Mouse (Mus musculus) heart, adult 8-10 months (tissue): ENCODE data around the gene Rps3a1. TPM values are rescaled to one million over a fixed set of nuclear protein-coding genes. Genes with fewer than 3 reads are reported as not detected.

ENCODE experiments used
- DNase-seq: peaks from one replicate; pipeline ENCODE4 v3.0.0; 2022; ENCODE audit warnings: low spot score
- total RNA-seq, 4 experiments: library from RNA; stranded (reverse); gene quantifications; 2 replicates each; pipeline ENCODE4 v1.2.4; 2022

Rps3a1 gene
- total RNA-seq, result 100 to 1,000 TPM; 449 to 536 (median 497) TPM

GRCm38 (mm10) chr3:86142263-86142933 lies at the start of gene Rps3a1:
Gene Rps3a1, minus strand, starts transcription at chr3:86142702.
- peak; percentile 98 for DNase-seq

- DNase-seq, result no peak
These were observed 45.4 kb upstream of the Rps3a1 start for GRCm38 (mm10) chr3:86187736-86188389.

- DNase-seq, result no peak
These were observed 42.0 kb upstream of the Rps3a1 start for GRCm38 (mm10) chr3:86184546-86184945.

GRCm38 (mm10) chr3:86181107-86181506 lies 38.6 kb upstream of the Rps3a1 start:
- no peak for DNase-seq

GRCm38 (mm10) chr3:86179714-86180113 lies 37.2 kb upstream of the Rps3a1 start:
- no peak for DNase-seq

- no peak for DNase-seq
These were observed 26.4 kb upstream of the Rps3a1 start for GRCm38 (mm10) chr3:86168841-86169425.

GRCm38 (mm10) chr3:86149521-86149920 lies 7.0 kb upstream of the Rps3a1 start:
- no peak for DNase-seq

GRCm38 (mm10) chr3:86149063-86149462 lies 6.6 kb upstream of the Rps3a1 start:
- DNase-seq, result no peak

GRCm38 (mm10) chr3:86143343-86143742 lies 841 bp upstream of the Rps3a1 start:
- DNase-seq, result no peak

- DNase-seq, result no peak
These were observed 424 bp upstream of the Rps3a1 start for GRCm38 (mm10) chr3:86142934-86143317.

- DNase-seq, result no peak
These were observed 628 bp downstream of the Rps3a1 start for GRCm38 (mm10) chr3:86141886-86142262.

GRCm38 (mm10) chr3:86141366-86141765 lies 1.1 kb downstream of the Rps3a1 start:
- DNase-seq, result no peak

GRCm38 (mm10) chr3:86139660-86140059 lies 2.8 kb downstream of the Rps3a1 start:
- no peak for DNase-seq

- no peak for DNase-seq
These were observed 5.4 kb downstream of the Rps3a1 start for GRCm38 (mm10) chr3:86136936-86137574.

GRCm38 (mm10) chr3:86135886-86136563 lies 6.5 kb downstream of the Rps3a1 start:
- DNase-seq, result no peak

GRCm38 (mm10) chr3:86134939-86135638 lies 7.4 kb downstream of the Rps3a1 start:
- DNase-seq, result no peak

- peak; percentile 61 for DNase-seq
These were observed 12.7 kb downstream of the Rps3a1 start for GRCm38 (mm10) chr3:86129757-86130156.

GRCm38 (mm10) chr3:86123251-86123746 lies 19.2 kb downstream of the Rps3a1 start:
- no peak for DNase-seq

- no peak for DNase-seq
These were observed 20.3 kb downstream of the Rps3a1 start for GRCm38 (mm10) chr3:86122156-86122555.

GRCm38 (mm10) chr3:86119237-86119932 lies 23.1 kb downstream of the Rps3a1 start:
- DNase-seq, result no peak

GRCm38 (mm10) chr3:86116951-86117350 lies 25.6 kb downstream of the Rps3a1 start:
- DNase-seq, result no peak
